Mouse (Mus musculus): ENCODE measurements around the gene Setd3.
"Not testable (repeated sequence)": the region's sequence is repeated elsewhere in the genome, so short reads cannot be mapped to it uniquely, and the experiment has no call there.

DNA sequence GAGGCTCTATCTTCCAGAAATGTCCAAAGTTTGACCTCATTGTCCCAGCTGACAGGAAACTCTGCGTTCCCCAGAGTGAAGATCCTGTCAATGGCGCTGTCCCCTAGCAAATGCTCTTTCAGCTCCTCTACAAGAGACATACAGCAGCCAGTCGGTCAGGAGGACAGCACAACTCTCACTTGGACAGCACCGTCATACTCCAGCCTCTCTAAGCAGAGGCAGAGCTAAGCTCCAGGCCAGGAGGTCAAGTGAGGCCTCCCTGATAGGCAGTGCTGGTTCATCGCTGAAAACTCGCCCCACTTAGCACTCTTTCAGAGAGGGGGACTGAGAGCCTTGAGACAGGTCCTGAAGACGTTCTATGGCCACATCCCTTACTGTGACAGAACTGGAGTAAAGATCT is 70.5 kb downstream of the Setd3 start:
- not testable (repeated sequence) for TF ChIP-seq POLR2A (IDR thresholded peaks at IDR 0.05; ENCODE audit: low read depth, low read length); CTCF (conservative IDR thresholded peaks at IDR 0.05; ENCODE audit: insufficient read depth, insufficient read length, low read depth, low read length)
